Mouse (Mus musculus) liver, embryonic 15.5 days (tissue): ENCODE measurements at regions not wholly inside any gene's neighbourhood (a gene's known extent, or its start where the extent isn't known, plus 50 kb on each side); places are given as distances from the start of the nearest gene placed in this dataset.

Experiments
- ATAC-seq: fragments of 200-750 bp; cut with Nextera tagmentation; 2 replicates; pipeline ENCODE4 v1.8.0; 2017; ENCODE audit warnings: moderate number of reproducible peaks, mild to moderate bottlenecking, moderate library complexity; ENCODE audit not compliant: insufficient read depth
- H3K27ac ChIP-seq: fragments of 300-500 bp; sonication (generic); replicated peaks from 2 replicates; pipeline ENCODE4 v1.5.1; 2015; ENCODE audit warnings: mild to moderate bottlenecking, inconsistent platforms
- H3K27me3 ChIP-seq: fragments of 300-500 bp; sonication (generic); 2 replicates; pipeline ENCODE4 v1.6.1; 2015; ENCODE audit warnings: mild to moderate bottlenecking, inconsistent platforms
- H3K36me3 ChIP-seq: fragments of 300-500 bp; sonication (generic); replicated peaks from 2 replicates; pipeline ENCODE4 v1.6.1; 2015; ENCODE audit warnings: moderate library complexity, mild to moderate bottlenecking, inconsistent platforms
- H3K4me1 ChIP-seq: fragments of 300-500 bp; sonication (generic); replicated peaks from 2 replicates; pipeline ENCODE4 v1.6.1; 2015; ENCODE audit warnings: inconsistent platforms
- H3K4me2 ChIP-seq: fragments of 300-500 bp; sonication (generic); 2 replicates; pipeline ENCODE4 v1.6.1; 2015; ENCODE audit warnings: moderate library complexity, mild to moderate bottlenecking, inconsistent platforms
- H3K4me3 ChIP-seq: fragments of 300-500 bp; sonication (generic); replicated peaks from 2 replicates; pipeline ENCODE4 v1.5.1; 2015; ENCODE audit warnings: mild to moderate bottlenecking, inconsistent platforms
- H3K9ac ChIP-seq: fragments of 300-500 bp; sonication (generic); 2 replicates; pipeline ENCODE4 v1.6.1; 2015; ENCODE audit warnings: moderate library complexity, mild to moderate bottlenecking, inconsistent platforms
- H3K9me3 ChIP-seq: fragments of 300-500 bp; sonication (generic); replicated peaks from 2 replicates; pipeline ENCODE4 v1.6.1; 2016; ENCODE audit warnings: inconsistent platforms
- WGBS: fragments of 180-500 bp; shearing (Covaris S2); methylation state at CpG from one replicate; pipeline ENCODE4 v1.1.7; 2015; ENCODE audit warnings: mixed read lengths; ENCODE audit not compliant: insufficient replicate concordance; 5-methylcytosine and 5-hydroxymethylcytosine counted together

DNA sequence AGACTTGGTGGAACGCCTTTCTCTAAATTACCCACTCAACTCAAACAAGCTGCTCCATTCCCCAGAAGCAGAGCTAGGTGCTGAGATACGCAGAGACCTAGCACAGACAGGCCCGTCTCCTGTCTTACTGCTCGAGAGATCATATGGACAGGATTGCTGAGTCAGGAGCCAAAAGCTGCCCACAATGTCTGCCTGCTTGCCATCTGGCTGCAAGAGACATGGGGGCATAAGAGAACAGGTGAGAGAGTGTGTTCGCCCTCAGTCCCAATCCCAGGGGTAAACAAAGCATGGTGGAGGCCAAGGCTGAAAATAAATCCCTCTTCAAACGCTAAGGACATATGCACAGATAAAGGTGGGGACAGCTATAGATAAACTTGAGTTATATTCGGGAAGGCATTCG lies 234.0 kb upstream of the Ppargc1a start:
- ATAC-seq, result no peak
- 54% methylated on average over 8 of the region's 8 CpGs for WGBS

GRCm38 (mm10) chr5:51799371-51800035 lies 232.0 kb upstream of the Ppargc1a start:
- H3K9ac ChIP-seq, result no peak overlapping the region
- H3K27me3 ChIP-seq, result no peaks in the 10 kb centered on the region
- H3K4me3 ChIP-seq, result no peak overlapping the region
- no peaks in the 10 kb centered on the region for H3K9me3 ChIP-seq
- no peak overlapping the region for H3K4me2 ChIP-seq
- H3K4me1 ChIP-seq, result no peaks in the 10 kb centered on the region
- H3K27ac ChIP-seq, result no peak overlapping the region
- no peaks in the 10 kb centered on the region for H3K36me3 ChIP-seq
- 60% methylated on average over 6 of the region's 6 CpGs for WGBS
- ATAC-seq, result peak; percentile 68

More for the DNA sequence above, 234.0 kb upstream of the Ppargc1a start:
- H3K9ac ChIP-seq, result no peak overlapping the region
- no peaks in the 10 kb centered on the region for H3K9me3 ChIP-seq
- H3K27ac ChIP-seq, result no peak overlapping the region
- no peaks in the 10 kb centered on the region for H3K4me1 ChIP-seq
- H3K36me3 ChIP-seq, result no peaks in the 10 kb centered on the region
- no peaks in the 10 kb centered on the region for H3K27me3 ChIP-seq
- H3K4me3 ChIP-seq, result no peak overlapping the region
- H3K4me2 ChIP-seq, result no peak overlapping the region

- no peak overlapping the region for H3K27ac ChIP-seq
- H3K36me3 ChIP-seq, result no peaks in the 10 kb centered on the region
- WGBS, result 43% methylated on average over 6 of the region's 6 CpGs
- H3K27me3 ChIP-seq, result no peaks in the 10 kb centered on the region
- H3K4me3 ChIP-seq, result no peak overlapping the region
- no peak overlapping the region for H3K4me2 ChIP-seq
- ATAC-seq, result no peak
- H3K4me1 ChIP-seq, result no peaks in the 10 kb centered on the region
- no peaks in the 10 kb centered on the region for H3K9me3 ChIP-seq
- H3K9ac ChIP-seq, result no peak overlapping the region
These were observed 226.6 kb upstream of the Ppargc1a start for GRCm38 (mm10) chr5:51794097-51794496.

- no peak overlapping the region for H3K4me3 ChIP-seq
- no peak for ATAC-seq
- H3K9ac ChIP-seq, result no peak overlapping the region
- no peak overlapping the region for H3K27ac ChIP-seq
- no peak overlapping the region for H3K4me2 ChIP-seq
- H3K4me1 ChIP-seq, result no peaks in the 10 kb centered on the region
- WGBS, result 46% methylated on average over 2 of the region's 2 CpGs
- H3K36me3 ChIP-seq, result no peaks in the 10 kb centered on the region
- H3K27me3 ChIP-seq, result no peaks in the 10 kb centered on the region
- H3K9me3 ChIP-seq, result no peaks in the 10 kb centered on the region
These were observed 225.4 kb upstream of the Ppargc1a start for GRCm38 (mm10) chr5:51792950-51793349.

- no peak overlapping the region for H3K4me2 ChIP-seq
- H3K27me3 ChIP-seq, result no peaks in the 10 kb centered on the region
- ATAC-seq, result no peak
- H3K4me1 ChIP-seq, result no peaks in the 10 kb centered on the region
- H3K9me3 ChIP-seq, result no peaks in the 10 kb centered on the region
- H3K9ac ChIP-seq, result no peak overlapping the region
- 69% methylated on average over 6 of the region's 6 CpGs for WGBS
- H3K27ac ChIP-seq, result no peak overlapping the region
- H3K36me3 ChIP-seq, result no peaks in the 10 kb centered on the region
- H3K4me3 ChIP-seq, result no peak overlapping the region
These were observed 221.2 kb upstream of the Ppargc1a start for GRCm38 (mm10) chr5:51788768-51789167.

- no peaks in the 10 kb centered on the region for H3K9me3 ChIP-seq
- no peak overlapping the region for H3K4me3 ChIP-seq
- WGBS, result 60% methylated on average over 5 of the region's 5 CpGs
- no peak overlapping the region for H3K27ac ChIP-seq
- no peaks in the 10 kb centered on the region for H3K4me1 ChIP-seq
- ATAC-seq, result no peak
- H3K4me2 ChIP-seq, result no peak overlapping the region
- no peaks in the 10 kb centered on the region for H3K36me3 ChIP-seq
- H3K27me3 ChIP-seq, result no peaks in the 10 kb centered on the region
- H3K9ac ChIP-seq, result no peak overlapping the region
These were observed 216.0 kb upstream of the Ppargc1a start for GRCm38 (mm10) chr5:51783523-51783922.

- H3K27me3 ChIP-seq, result no peaks in the 10 kb centered on the region
- no peaks in the 10 kb centered on the region for H3K9me3 ChIP-seq
- H3K4me1 ChIP-seq, result no peaks in the 10 kb centered on the region
- no peak overlapping the region for H3K4me3 ChIP-seq
- H3K36me3 ChIP-seq, result no peaks in the 10 kb centered on the region
- H3K4me2 ChIP-seq, result no peak overlapping the region
- H3K27ac ChIP-seq, result no peak overlapping the region
- no peak overlapping the region for H3K9ac ChIP-seq
- WGBS, result 66% methylated on average over 9 of the region's 9 CpGs
- no peak for ATAC-seq
These were observed 215.6 kb upstream of the Ppargc1a start for GRCm38 (mm10) chr5:51783099-51783498.

- no peak overlapping the region for H3K9ac ChIP-seq
- no peaks in the 10 kb centered on the region for H3K4me1 ChIP-seq
- WGBS, result 74% methylated on average over 9 of the region's 9 CpGs
- no peak overlapping the region for H3K4me3 ChIP-seq
- H3K9me3 ChIP-seq, result no peaks in the 10 kb centered on the region
- no peaks in the 10 kb centered on the region for H3K27me3 ChIP-seq
- no peak overlapping the region for H3K27ac ChIP-seq
- ATAC-seq, result no peak
- H3K4me2 ChIP-seq, result no peak overlapping the region
- H3K36me3 ChIP-seq, result no peaks in the 10 kb centered on the region
These were observed 208.1 kb upstream of the Ppargc1a start for GRCm38 (mm10) chr5:51775502-51776145.

GRCm38 (mm10) chr5:51771655-51772054 lies 204.1 kb upstream of the Ppargc1a start:
- Histone ChIP-seq H3K9ac (no peak overlapping the region), H3K4me1 (no peaks in the 10 kb centered on the region), H3K9me3 (no peaks in the 10 kb centered on the region), H3K27me3 (no peaks in the 10 kb centered on the region), H3K36me3 (no peaks in the 10 kb centered on the region), H3K4me2 (no peak overlapping the region), H3K27ac (no peak overlapping the region), H3K4me3 (no peak overlapping the region)
- 51% methylated on average over 2 of the region's 2 CpGs for WGBS
- no peak for ATAC-seq

DNA sequence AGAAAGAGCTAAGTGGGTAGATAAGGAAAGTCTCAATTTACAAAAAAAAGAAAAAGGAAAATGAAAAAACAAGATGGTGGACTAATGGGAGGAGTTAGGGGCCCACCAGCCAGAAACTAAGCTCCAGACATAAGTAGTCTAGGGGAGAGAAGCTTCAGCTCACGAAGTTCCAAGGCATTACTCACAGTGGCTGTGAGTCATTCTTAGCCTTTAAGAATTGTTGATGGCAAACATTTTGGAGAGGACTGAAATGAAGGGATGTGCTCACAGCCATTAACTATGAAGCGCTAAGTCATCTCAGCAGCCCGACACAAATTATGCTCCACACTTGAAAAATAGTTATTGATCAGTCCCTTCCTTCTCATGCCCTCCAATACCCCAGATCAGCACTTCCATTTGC lies 198.6 kb upstream of the Ppargc1a start:
- WGBS, result 72% methylated on average over 3 of the region's 3 CpGs
- Histone ChIP-seq H3K9me3 (no peaks in the 10 kb centered on the region), H3K27ac (no peak overlapping the region), H3K27me3 (no peaks in the 10 kb centered on the region), H3K9ac (no peak overlapping the region), H3K4me1 (no peaks in the 10 kb centered on the region), H3K4me2 (no peak overlapping the region), H3K36me3 (no peaks in the 10 kb centered on the region), H3K4me3 (no peak overlapping the region)
- no peak for ATAC-seq

GRCm38 (mm10) chr5:51764416-51764815 lies 196.9 kb upstream of the Ppargc1a start:
- Histone ChIP-seq H3K4me2 (no peak overlapping the region), H3K27ac (no peak overlapping the region), H3K36me3 (no peaks in the 10 kb centered on the region), H3K27me3 (no peaks in the 10 kb centered on the region), H3K4me3 (no peak overlapping the region), H3K9ac (no peak overlapping the region), H3K9me3 (no peaks in the 10 kb centered on the region), H3K4me1 (no peaks in the 10 kb centered on the region)
- no peak for ATAC-seq
- 68% methylated on average over 7 of the region's 7 CpGs for WGBS

DNA sequence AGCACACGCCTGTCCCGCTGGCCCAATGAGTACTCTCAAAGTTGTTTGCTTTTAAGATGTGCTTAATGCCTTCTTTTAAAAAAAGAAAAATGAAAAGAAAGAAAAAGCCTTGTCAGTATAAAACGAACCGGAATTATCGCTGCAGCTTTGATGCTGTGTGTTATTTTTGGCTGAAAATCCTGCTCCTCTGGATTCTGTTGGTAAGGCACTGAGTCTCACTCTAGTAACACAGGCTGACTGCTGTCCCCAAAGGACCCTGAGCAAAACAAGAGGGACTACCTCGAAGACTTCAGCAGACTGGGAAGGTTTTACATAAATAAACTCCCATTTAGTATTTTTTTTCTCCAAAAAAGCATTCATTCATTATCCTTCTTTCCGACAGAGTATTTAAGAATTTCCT lies 196.1 kb upstream of the Ppargc1a start:
- H3K36me3 ChIP-seq, result no peaks in the 10 kb centered on the region
- no peaks in the 10 kb centered on the region for H3K9me3 ChIP-seq
- no peak overlapping the region for H3K4me3 ChIP-seq
- 64% methylated on average over 7 of the region's 7 CpGs for WGBS
- H3K4me1 ChIP-seq, result no peaks in the 10 kb centered on the region
- no peak for ATAC-seq
- H3K27ac ChIP-seq, result no peak overlapping the region
- H3K9ac ChIP-seq, result no peak overlapping the region
- no peaks in the 10 kb centered on the region for H3K27me3 ChIP-seq
- no peak overlapping the region for H3K4me2 ChIP-seq
